Mouse (Mus musculus) embryonic fibroblast, embryonic 13.5 days (primary cell): ENCODE data around the gene Rbbp6.

Source experiments
- CTCF ChIP-seq: IDR thresholded peaks from 2 replicates; pipeline ENCODE4 v1.5.1; 2011; ENCODE audit warnings: mild to moderate bottlenecking, control low read depth, low read length, moderate library complexity, borderline replicate concordance; ENCODE audit not compliant: insufficient read depth
- POLR2A ChIP-seq: IDR thresholded peaks from 2 replicates; pipeline ENCODE4 v1.6.1; 2011; ENCODE audit warnings: low read depth, mild to moderate bottlenecking, control low read depth, low read length, moderate library complexity

DNA sequence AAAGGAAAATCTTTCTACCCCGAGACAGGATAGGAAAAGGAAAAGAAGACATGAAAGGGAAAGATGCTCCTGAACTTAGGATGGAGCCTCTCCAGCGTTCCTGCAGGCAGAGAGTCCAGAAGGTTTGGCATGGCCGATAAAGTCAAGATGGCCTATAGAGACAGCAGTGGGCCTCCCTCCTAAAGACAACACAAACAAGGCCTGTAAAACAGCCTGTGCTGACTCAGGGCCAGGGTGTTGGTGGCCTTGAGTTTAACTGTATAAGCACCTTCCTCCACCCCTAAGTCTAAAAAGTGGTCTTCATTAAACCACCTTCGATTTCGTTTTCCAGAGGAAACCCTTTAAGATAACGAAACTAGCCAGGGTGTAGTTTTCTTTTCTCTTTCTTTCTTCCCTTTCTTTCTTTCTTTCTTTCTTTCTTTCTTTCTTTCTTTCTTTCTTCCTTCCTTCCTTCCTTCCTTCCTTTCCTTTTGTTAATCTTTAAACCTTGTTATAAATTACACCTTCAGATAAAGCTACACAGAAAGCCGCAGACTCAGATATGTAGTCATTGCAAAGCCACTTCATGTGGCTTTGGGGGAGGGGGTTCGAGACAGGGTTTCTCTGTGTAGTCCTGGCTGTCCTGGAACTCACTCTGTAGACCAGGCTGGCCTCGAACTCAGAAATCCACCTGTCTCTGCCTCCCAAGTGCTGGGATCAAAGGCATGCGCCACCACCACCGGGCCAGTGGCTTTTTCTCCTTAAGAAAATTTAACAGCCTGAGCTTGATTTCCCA lies 10.8 kb upstream of the Rbbp6 start:
- no peak for TF ChIP-seq POLR2A
- no peak for TF ChIP-seq CTCF
